Mouse (Mus musculus) hindbrain, embryonic 11.5 days (tissue): ENCODE measurements around the gene Heg1. TPM values are rescaled to one million over a fixed set of nuclear protein-coding genes. Genes with fewer than 3 reads are reported as not detected.

ENCODE experiments used
- ATAC-seq: fragments of 200-750 bp; cut with Nextera tagmentation; 2 replicates; pipeline ENCODE4 v1.8.0; 2017; ENCODE audit warnings: mild to moderate bottlenecking, moderate TSS enrichment, moderate library complexity; ENCODE audit not compliant: low FRiP score
- DNase-seq: peaks from one replicate; pipeline ENCODE4 v3.0.0-alpha.2; 2015; ENCODE audit warnings: low spot score
- H3K27ac ChIP-seq: fragments of 300-500 bp; sonication (generic); 2 replicates; pipeline ENCODE4 v1.5.1; 2014; ENCODE audit warnings: mild to moderate bottlenecking, low read depth, low read length
- H3K27me3 ChIP-seq: fragments of 300-500 bp; sonication (generic); 2 replicates; pipeline ENCODE4 v1.6.1; 2014; ENCODE audit warnings: mild to moderate bottlenecking, low read length, moderate library complexity, mixed read lengths; ENCODE audit not compliant: control insufficient read depth, insufficient read depth
- H3K36me3 ChIP-seq: fragments of 300-500 bp; sonication (generic); 2 replicates; pipeline ENCODE4 v1.6.1; 2014; ENCODE audit warnings: mild to moderate bottlenecking, low read length, moderate library complexity, mixed read lengths; ENCODE audit not compliant: control insufficient read depth, insufficient read depth
- H3K4me1 ChIP-seq: fragments of 300-500 bp; sonication (generic); replicated peaks from 2 replicates; pipeline ENCODE4 v1.6.1; 2014; ENCODE audit warnings: low read length, mixed read lengths; ENCODE audit not compliant: control insufficient read depth, insufficient read depth
- H3K4me2 ChIP-seq: fragments of 300-500 bp; sonication (generic); replicated peaks from 2 replicates; pipeline ENCODE4 v1.6.1; 2014; ENCODE audit warnings: mild to moderate bottlenecking, low read depth, low read length
- H3K4me3 ChIP-seq: fragments of 300-500 bp; sonication (generic); 2 replicates; pipeline ENCODE4 v1.5.1; 2014; ENCODE audit warnings: low read depth, low read length
- H3K9ac ChIP-seq: fragments of 300-500 bp; sonication (generic); 2 replicates; pipeline ENCODE4 v1.6.1; 2014; ENCODE audit warnings: low read depth, low read length
- H3K9me3 ChIP-seq: fragments of 300-500 bp; sonication (generic); 2 replicates; pipeline ENCODE4 v1.6.1; 2016; ENCODE audit warnings: low read length; ENCODE audit not compliant: control insufficient read depth
- WGBS: fragments of 180-500 bp; shearing (Covaris S2); extraction: QIAGEN DNeasy Blood & Tissue Kit; methylation state at CpG from one replicate; pipeline ENCODE4 v1.1.7; 2014; 5-methylcytosine and 5-hydroxymethylcytosine counted together
- polyA plus RNA-seq: library from polyadenylated mRNA; unstranded; fragments of >200 nt; fragmentation: Nextera tagmentation; extraction: Ambion mirVana; gene quantifications from 2 replicates; pipeline ENCODE4 v1.2.1, GENCODE M21; 2014

Heg1 gene
- polyA plus RNA-seq, 1 experiment from 2014 or later, result 22.8 TPM

- no peaks in the 10 kb centered on the region for H3K9me3 ChIP-seq
- no peak overlapping the region for H3K4me2 ChIP-seq
- no peaks in the 10 kb centered on the region for H3K36me3 ChIP-seq
- 84% methylated on average over 1 of the region's 1 CpGs for WGBS
- ATAC-seq, result no peak
- H3K4me3 ChIP-seq, result no peak overlapping the region
- H3K27me3 ChIP-seq, result no peaks in the 10 kb centered on the region
- no peaks in the 10 kb centered on the region for H3K4me1 ChIP-seq
- no peak for DNase-seq
- H3K9ac ChIP-seq, result no peak overlapping the region
- H3K27ac ChIP-seq, result no peak overlapping the region
Observed at GRCm38 (mm10) chr16:33784547-33784946, 100.4 kb downstream of the Heg1 start.

- no peak overlapping the region for H3K4me3 ChIP-seq
- no peaks in the 10 kb centered on the region for H3K9me3 ChIP-seq
- DNase-seq, result no peak
- H3K9ac ChIP-seq, result no peak overlapping the region
- H3K36me3 ChIP-seq, result no peaks in the 10 kb centered on the region
- ATAC-seq, result no peak
- 80% methylated on average over 8 of the region's 8 CpGs for WGBS
- H3K4me2 ChIP-seq, result no peak overlapping the region
- H3K4me1 ChIP-seq, result no peaks in the 10 kb centered on the region
- H3K27me3 ChIP-seq, result no peaks in the 10 kb centered on the region
- no peak overlapping the region for H3K27ac ChIP-seq
Observed at GRCm38 (mm10) chr16:33785092-33785704, 101.0 kb downstream of the Heg1 start.

GRCm38 (mm10) chr16:33786657-33787390, 102.7 kb downstream of the Heg1 start:
- Histone ChIP-seq H3K36me3 (no peaks in the 10 kb centered on the region), H3K4me1 (no peaks in the 10 kb centered on the region), H3K27ac (no peak overlapping the region), H3K27me3 (no peaks in the 10 kb centered on the region), H3K9me3 (no peaks in the 10 kb centered on the region), H3K9ac (no peak overlapping the region), H3K4me2 (no peak overlapping the region), H3K4me3 (no peak overlapping the region)
- 82% methylated on average over 7 of the region's 7 CpGs for WGBS
- ATAC-seq, result no peak
- no peak for DNase-seq

GRCm38 (mm10) chr16:33793846-33794791, 109.9 kb downstream of the Heg1 start, which contains the start of gene Muc13:
Muc13 (plus strand) TSS chr16:33794037.
- Histone ChIP-seq H3K4me3 (no peak within 1 kb of the TSS), H3K9ac (no peak within 1 kb of the TSS), H3K27me3 (no peaks in the 10 kb centered on the region), H3K4me2 (no peak within 1 kb of the TSS), H3K27ac (no peak within 1 kb of the TSS), H3K4me1 (no peaks in the 10 kb centered on the region), H3K9me3 (no peaks in the 10 kb centered on the region), H3K36me3 (no peaks in the 10 kb centered on the region)
- ATAC-seq, result no peak
- no peak for DNase-seq
- 89% methylated on average over 10 of the region's 10 CpGs for WGBS

GRCm38 (mm10) chr16:33795106-33795505, 110.9 kb downstream of the Heg1 start:
- Histone ChIP-seq H3K4me3 (no peak overlapping the region), H3K9me3 (no peaks in the 10 kb centered on the region), H3K27ac (no peak overlapping the region), H3K4me1 (no peaks in the 10 kb centered on the region), H3K4me2 (no peak overlapping the region), H3K36me3 (no peaks in the 10 kb centered on the region), H3K27me3 (no peaks in the 10 kb centered on the region), H3K9ac (no peak overlapping the region)
- 91% methylated on average over 4 of the region's 4 CpGs for WGBS
- ATAC-seq, result no peak
- DNase-seq, result no peak

- H3K27me3 ChIP-seq, result no peaks in the 10 kb centered on the region
- 91% methylated on average over 6 of the region's 6 CpGs for WGBS
- DNase-seq (no peak), ATAC-seq (no peak)
- H3K9me3 ChIP-seq, result no peaks in the 10 kb centered on the region
- H3K4me2 ChIP-seq, result no peak overlapping the region
- no peak overlapping the region for H3K9ac ChIP-seq
- H3K36me3 ChIP-seq, result no peaks in the 10 kb centered on the region
- H3K27ac ChIP-seq, result no peak overlapping the region
- H3K4me3 ChIP-seq, result no peak overlapping the region
- H3K4me1 ChIP-seq, result no peaks in the 10 kb centered on the region
Observed at GRCm38 (mm10) chr16:33795887-33796286, 111.7 kb downstream of the Heg1 start.

- no peaks in the 10 kb centered on the region for H3K27me3 ChIP-seq
- no peak overlapping the region for H3K4me3 ChIP-seq
- 91% methylated on average over 3 of the region's 3 CpGs for WGBS
- no peaks in the 10 kb centered on the region for H3K9me3 ChIP-seq
- no peak overlapping the region for H3K4me2 ChIP-seq
- H3K36me3 ChIP-seq, result no peaks in the 10 kb centered on the region
- DNase-seq, result no peak
- no peak for ATAC-seq
- no peak overlapping the region for H3K9ac ChIP-seq
- no peak overlapping the region for H3K27ac ChIP-seq
- H3K4me1 ChIP-seq, result no peaks in the 10 kb centered on the region
Observed at GRCm38 (mm10) chr16:33796756-33797155, 112.6 kb downstream of the Heg1 start.

- Histone ChIP-seq H3K27me3 (no peaks in the 10 kb centered on the region), H3K4me2 (no peak overlapping the region), H3K4me1 (no peaks in the 10 kb centered on the region), H3K27ac (no peak overlapping the region), H3K9ac (no peak overlapping the region), H3K4me3 (no peak overlapping the region), H3K9me3 (no peaks in the 10 kb centered on the region), H3K36me3 (no peaks in the 10 kb centered on the region)
- no peak for ATAC-seq
- 54% methylated on average over 5 of the region's 5 CpGs for WGBS
- peak; percentile 71 for DNase-seq
Observed at GRCm38 (mm10) chr16:33797860-33798259, 113.7 kb downstream of the Heg1 start.
